Mouse (Mus musculus) frontal cortex, postnatal 36 days (tissue): Measurements from ENCODE around the gene Dscam.
"Not testable (repeated sequence)": the region's sequence is repeated elsewhere in the genome, so short reads cannot be mapped to it uniquely, and the experiment has no call there.

Experiments used
- DNase-seq, 2 experiments: peaks; one replicate each; pipeline ENCODE4 v3.0.0; 2022; ENCODE audit warnings: low spot score in 2 of 2

The Dscam gene

DNA sequence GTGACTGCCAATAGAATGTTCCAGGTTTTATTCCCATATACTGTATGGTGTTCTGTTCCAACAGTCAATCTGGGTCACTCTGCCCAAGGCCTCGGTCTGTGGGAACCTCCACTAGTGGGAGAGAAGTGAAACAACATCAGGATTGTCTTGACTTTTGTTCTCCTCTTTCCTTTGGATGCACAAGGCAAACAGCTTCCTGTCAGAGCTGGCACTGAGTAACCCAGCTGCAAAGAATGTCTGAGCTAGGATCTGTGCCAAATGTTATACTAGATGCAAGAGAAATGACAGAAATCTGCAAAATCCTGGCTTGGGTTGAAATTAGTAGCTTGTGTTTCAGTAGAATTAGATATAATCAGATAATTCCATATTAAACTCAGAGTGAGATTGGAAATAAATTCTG lies 282.5 kb downstream of the Dscam start:
- peak in 1 of 2 experiments; percentile 33 for DNase-seq

DNA sequence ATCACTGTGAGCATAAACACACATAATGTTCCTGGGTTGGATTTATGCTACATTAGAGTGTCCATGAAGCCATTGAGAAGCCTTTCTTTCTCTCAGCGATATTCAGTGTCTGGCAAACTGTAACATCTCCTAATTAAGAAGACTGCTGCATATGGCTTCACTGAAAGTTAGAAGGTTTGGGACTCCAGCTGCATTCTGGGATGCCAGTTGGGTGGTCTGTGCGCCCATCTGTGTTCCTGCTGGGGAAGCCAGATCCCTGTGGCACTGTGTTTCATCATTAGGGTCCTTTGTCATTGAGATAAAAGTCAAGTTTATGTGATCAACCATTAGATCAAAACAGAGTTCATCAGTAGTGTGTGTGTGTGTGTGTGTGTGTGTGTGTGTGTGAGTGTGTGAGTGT lies 284.7 kb downstream of the Dscam start:
- no peak for DNase-seq

DNA sequence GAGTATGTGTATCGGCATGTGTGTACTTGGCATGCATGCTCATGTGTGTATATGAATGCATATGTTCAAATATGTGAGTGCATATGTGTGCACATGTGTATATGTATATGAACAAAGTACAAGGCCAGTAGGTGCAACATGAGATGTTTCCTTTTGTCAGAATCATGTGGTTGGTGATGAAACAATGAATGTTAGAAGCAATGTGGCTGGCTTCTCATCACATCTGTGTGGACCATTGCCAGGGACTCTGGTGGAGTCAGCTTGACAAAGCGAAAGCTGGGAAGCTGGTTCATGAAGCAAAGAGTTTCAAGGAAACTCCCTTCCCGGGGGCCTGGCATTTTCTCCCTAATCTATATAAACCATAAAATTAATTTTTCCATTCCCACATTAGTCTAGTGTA lies 286.0 kb downstream of the Dscam start:
- not testable (repeated sequence) for DNase-seq

DNA sequence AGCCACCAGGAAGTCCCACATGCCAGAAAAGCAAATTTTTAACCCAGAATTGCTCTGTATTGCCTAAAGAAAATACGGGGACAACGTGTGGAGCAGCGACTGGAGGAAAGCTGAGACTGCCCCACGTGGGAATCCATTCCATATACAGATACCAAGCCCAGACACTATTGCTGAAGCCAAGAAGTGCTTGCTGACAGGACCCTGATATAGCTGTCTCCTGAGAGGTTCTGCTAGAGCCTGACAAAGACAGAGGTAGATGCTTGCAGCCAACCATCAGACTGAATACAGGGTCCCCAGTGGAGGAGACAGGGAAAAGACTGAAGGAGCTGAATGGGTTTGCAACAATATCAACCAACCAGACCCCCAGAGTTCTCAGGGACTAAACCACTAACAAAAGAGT lies 293.3 kb downstream of the Dscam start:
- no peak for DNase-seq

DNA sequence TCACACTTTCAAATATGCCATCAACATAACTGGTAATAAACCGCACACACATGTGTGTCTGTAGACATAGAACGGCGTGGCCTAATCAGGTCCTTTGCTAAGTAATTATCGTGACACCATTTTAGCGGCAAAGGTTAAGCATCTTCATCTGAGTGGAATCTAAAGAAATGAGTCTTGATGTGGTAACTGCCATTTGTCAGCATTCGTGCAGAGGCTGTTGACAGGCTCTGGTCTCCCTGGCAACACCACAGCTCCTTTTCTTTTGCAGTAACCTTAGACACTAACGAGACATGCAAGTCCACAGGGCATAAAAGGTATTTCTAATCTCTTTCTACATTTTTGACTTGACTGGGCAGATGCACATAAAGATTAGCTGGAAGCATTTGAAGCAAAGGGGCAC lies 297.8 kb downstream of the Dscam start:
- no peak for DNase-seq

DNA sequence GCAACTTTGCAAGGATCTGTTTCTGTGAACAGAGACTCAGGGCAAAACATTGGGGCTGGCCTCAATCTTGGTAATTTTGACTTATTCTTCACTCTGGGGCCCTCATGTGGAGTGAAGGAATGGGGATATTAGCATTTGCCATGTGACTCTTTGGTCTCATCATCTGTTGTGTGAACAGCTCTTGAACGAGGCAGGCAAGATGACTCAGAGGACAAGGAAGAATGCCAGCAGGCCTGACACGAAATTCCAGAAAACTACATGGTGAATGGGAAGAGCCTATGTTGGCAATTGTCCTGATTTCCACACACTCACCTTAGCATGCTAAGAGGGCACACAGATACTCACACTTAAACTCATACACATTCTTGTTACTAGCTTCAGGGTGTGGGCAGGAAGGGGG lies 313.0 kb downstream of the Dscam start:
- peak; percentile 55 to 61 for DNase-seq

DNA sequence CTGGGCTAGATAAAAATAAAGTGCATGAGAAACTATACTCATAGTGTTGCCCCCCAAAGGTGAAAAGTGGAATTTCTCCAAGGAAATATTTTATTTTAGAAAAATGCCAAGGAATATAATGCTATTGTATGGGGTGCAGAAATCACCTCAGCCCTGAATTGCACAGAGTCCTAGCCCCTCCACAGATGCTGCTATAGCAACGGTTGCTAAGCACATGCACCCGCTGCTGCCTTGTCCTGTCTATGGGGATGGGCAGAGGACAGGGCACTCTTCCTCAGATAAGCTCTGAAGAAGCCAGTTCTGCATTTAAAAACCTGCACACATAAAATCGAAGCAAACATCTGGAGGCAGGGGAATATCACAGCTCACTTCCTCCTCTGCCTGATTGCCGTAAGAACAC lies 315.5 kb downstream of the Dscam start:
- DNase-seq: no peak

DNA sequence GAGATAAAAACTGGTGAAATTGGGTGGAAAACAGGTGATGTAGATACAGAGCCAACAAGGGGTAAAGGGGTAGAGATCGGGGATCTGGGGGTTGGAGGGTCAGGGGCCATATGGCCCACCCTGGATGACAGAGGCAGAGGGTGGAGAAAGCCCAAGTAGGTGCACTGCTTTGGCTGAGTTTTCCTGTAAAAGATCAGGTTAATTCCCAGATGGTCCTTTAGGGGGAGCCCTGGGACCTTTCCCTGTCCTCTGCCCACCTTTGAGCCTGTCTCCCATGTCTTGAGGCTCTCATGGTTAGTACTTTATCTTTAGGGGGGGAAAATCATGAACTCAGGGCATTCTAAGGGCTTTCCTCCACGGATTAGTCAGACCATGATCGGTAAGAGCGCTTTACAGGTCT lies 318.2 kb downstream of the Dscam start:
- DNase-seq: peak; percentile 44 to 68

DNA sequence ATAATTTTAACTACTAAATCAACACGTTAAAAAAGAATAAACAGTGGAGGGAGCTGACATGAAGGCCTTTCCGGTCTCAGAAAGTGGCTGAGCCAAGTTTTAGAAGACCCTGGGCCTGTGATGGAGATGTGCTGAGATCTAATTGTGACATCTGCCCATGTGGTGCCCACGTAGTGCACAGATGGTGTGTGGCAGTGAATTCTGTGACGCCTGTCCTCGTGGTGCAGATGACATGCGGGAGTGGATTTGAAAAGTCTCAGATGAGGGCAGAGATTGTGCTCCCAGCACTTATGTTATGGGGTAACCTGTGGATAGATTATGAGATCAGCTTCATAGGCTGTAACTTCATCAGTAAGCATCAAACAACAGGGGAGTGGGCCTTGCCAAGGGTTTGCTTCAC lies 321.6 kb downstream of the Dscam start:
- no peak for DNase-seq

DNA sequence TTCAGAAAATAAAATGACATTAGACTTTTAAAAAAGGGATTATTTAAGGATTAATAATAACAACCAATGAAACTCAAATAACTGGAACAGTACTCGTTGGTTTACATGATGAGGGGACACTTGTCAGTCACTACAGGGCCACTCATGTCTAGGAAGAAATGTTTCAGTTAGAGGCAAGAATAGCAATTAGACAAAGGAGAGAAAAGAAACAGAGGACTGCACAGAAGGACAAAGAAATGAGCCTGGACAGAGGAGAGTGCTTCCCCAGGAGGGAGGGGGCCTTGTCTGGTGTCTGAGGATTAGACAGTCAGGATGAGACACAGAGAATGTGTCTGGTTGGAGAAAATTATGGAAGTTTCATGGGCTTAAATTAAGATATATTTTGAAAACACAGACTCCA lies 324.0 kb downstream of the Dscam start:
- no peak for DNase-seq

DNA sequence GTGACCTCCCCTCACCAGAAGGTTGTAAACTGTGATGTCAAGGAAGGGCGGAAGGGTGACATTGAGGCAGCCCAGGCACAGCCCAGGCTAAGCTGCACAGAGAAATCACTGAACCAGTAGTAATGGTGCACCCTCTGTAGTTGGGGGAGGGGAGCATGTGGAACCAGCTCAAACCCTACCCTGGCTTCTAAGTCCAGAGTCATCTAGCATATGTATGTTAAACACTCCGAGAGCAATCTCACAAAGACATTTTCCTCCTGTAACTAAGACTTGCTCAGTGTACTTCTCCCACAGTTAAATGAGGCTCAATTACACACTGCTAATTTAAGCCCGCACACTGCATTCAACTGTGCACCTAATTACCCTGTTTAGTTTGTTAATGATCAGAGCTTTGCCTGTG lies 324.4 kb downstream of the Dscam start:
- no peak for DNase-seq

DNA sequence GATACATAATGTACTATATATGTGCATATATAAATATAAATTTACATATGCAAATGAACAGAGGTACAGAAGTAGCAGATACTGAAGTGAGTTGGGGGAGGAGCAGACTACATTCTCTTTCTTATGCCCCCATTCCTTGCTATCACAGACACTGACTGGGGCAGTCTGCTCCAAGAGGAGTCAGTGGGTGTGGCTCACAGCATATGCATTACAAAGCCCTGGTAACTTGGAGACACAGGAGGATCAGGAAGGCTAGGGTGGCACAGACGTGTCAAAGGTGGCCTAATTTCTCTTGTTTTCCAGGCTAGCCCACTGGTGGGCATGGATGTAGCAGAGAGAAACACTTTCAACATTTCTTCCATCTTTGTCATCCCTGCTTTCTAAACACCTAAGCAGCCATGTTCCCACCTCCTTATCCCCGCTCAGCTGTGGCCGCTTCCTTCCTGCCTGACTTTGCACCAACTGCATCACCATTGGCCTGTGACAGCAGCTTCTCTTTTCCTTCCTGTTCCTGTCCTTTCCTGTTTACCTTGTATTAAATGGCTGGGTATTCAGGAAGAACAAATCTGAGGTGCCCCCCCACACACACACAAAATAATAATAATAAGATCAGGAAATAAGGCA lies 325.0 kb downstream of the Dscam start:
- no peak for DNase-seq

DNA sequence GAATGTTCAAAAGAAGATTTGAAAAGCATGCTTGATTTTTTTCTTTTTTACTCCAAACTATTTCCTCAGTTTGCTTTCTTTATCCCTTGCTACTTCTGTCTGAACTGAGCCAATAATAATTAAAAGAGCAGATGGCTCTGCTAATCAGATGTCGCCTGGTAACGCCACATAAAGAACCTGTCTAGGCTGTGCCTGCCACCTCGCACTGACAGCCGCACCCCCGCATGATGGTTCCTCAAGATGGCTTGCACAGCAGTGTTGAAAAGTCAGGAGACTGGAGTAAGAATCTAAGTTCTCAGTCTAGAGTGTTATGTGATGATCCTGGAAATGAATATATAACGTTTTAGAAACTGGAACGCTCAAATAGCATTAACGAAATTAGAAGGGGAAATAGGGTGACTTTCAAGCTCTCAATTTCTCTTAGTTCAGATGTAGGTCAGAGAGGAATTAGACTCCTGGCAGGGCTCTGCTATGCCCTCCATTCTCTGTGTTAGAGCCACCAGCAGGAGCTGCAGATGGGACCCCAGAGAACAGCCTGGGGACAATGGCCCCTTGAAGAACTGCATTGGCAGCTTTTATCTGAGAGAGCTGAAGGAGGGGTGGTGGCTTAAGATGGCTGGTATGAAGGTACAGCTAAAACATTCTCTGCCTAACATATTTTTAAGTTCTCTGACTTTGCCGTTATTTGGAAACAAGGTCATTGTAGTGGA lies 326.7 kb downstream of the Dscam start:
- DNase-seq: peak; percentile 35 to 68

DNA sequence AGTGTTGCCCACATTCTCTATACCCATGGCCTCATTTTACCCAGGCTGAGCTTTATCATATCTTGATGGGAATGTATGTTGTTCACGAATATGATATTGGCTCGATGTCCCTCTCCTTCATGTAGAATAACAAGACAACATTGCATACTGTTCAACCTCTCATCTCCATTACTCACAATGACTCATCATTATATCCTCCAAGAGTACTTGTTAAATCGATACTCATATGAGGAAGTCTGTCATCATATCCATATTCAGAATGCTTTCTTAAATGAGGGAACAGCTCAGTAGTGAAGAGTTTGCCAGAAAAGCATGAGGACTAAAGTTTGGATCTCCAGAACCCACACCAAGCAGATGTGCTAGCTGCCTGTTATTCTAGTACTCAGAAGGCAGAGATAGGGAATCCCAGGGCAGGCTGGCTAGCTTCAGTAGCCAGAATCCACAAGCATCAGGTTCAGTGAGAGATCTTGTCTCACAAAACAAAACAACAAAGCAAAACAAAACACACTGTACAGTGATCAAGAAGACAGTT lies 327.7 kb downstream of the Dscam start:
- no peak for DNase-seq

DNA sequence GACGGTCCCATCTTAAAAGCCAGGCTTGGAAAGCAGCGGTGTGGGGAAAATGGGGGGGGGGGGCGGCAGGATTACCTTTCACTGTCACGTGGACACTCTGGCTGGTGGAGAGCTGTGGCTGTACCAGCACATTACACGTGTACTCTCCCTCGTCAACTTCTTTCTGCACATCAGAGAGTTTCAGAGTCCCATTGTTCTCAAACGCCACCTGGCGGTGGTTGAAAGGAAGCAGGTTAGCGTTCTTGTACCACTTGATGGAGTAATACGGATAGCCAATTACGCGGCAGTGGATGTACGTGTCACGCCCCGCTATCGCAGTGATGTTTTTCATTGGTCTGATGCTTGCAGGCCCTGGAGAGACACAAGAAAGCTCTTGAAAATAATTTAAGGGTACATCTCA lies 350.9 kb downstream of the Dscam start:
- DNase-seq: peak; percentile 46 to 74

DNA sequence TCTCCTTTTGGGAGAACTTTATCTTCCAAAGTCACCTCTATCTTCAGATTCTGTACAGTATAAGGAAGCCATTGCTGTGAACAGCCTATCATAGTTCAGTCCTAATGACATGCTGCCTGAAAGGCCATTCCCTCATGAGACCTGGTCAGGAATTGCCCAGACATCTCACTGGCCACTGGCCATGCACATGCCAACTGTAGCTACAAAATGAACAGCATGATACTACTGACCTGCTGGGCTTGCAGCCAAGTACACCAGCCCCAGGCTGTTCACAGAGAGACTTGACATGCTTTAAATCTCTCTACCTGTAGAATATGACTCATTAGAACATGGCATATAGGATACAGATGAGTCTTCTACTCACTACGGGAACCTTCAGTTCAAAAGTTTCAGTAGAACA lies 364.3 kb downstream of the Dscam start:
- DNase-seq: no peak

DNA sequence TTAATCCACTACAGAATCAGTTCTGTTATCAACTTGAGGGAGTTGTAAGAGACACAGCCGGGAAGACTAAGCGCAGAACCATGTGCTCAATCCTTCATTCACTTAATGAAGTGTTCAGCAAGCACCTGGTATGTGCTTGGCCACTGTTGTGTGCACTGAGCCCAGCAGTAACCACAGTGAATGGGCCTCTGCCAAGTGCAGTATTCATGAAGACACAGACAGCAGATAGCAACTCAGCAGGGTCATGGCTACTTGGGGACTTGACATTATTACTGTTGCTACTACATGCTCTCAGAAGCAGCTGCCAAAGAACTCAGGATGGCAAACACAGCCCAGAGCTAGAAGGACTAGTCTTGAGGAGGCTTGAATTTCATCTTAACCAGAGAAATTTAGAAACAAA lies 367.9 kb downstream of the Dscam start:
- no peak for DNase-seq

DNA sequence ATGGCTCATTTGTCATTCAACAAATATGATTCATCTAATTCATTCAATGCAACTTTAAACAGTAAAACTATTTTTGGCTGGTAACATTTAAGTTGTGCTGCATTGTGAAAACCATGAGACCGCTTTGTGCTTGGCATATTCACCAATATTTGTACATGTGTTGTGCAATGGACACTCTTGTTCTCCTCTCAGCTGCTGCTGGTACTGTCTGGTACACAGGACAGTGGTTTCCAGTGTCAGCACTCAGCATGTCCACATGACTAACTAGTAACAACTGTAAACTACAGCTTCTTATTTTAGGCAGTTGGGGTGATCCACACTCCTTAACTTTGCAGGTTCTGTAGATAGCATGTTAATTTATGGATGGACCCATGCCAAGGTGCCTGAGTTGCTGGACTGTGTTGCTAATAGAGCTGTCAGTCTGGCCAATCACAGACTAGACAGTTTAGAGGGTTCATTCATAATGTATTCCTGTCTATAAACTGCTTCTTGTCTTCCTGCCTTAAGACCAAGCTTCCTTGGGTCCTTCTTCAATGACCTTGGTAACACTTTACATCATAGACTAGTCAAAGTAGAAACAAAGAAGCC lies 368.8 kb downstream of the Dscam start:
- no peak for DNase-seq

DNA sequence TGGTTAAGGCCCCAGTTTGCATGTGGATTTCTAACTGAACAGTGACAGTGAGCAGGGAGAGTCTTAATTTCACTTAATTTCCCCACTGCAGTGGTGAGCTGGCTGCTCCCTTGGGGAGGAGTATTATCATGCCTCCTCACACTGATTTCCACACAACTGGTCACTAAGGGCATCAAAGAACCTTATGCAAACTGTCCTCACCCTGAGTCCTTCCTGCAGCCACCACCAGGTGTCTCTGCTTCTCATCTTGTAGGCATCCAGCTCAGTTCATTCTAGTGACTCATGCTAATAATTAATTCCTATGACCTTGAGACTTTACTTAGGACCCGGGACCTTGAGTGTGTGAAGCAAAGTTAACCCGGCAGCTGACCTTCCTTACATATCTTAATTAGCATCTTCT lies 375.1 kb downstream of the Dscam start:
- peak; percentile 28 to 29 for DNase-seq

DNA sequence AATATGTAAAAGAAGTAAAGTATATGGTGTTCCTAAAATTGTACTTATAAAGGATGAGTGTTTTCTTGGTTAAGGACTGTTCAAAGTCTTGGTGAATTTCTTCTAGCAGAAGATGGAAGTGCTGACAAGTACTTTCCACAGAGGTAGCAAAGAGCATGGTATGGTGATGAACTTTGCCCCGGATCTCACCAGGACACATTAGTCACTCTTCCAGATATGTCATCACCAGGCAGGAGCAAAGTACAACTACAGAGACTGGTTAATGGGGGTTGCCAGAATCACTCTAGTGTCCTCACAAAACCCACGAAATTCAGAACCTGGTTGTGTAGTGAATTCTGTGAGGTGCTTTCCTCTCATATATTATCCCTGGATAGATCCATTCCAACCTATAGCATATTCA lies 379.2 kb downstream of the Dscam start:
- DNase-seq: no peak

DNA sequence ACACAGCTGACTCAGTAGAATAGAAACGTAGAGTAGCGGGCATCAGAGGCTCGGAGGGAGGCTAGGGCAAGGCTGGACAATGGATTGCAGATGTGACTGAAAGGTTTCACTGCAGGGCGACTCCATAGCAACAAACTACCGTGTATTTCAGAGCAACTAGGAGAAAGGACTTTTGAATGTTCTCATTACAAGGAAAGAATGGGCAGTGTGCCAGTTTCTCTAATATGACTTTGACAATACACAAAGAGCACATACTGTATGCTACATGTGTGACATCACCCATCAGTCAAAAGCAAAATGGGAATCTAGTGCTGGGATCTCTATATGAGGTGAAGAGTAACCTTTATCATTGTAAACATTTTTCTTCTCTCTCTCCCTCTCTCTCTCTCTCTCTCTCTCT lies 382.3 kb downstream of the Dscam start:
- no peak for DNase-seq

DNA sequence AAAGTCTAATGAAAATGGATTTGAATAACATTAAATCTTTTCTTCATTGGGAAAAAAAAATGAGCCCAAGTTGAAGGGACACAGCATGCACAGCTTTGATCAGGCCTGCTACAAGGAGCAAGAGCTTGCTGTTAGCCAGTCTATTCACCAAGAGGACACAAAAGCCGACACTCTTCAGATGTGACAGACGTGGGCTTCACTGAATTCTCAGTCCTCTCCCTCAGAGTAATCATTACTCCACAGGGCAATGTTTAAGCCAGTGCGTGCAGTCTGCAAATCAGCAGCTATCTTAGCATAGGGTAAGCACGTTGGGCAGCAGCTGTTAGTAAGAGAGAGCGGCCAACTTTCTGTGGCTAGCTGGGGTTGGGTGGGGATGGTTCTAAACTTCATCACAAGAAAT lies 391.5 kb downstream of the Dscam start:
- DNase-seq: no peak

DNA sequence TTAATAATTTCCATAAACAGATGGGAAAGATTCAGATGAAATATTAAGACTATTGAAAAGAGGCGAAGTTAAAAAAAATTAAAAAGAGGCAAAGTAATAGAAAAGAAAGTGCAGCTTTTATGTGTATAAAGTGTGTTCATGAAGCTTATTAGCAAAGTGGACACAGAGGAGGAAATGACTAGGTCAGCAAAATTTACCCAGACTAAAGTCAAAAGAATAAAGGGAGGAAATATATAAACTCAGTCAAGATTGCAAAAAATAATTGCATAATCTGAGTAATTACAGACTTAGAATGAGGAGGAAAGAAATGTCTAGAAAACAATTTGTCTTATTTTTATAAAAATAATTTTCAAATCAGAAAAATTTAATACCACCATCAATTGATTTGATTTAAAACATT lies 396.3 kb downstream of the Dscam start:
- no peak for DNase-seq
